In the genomic region with DNA sequence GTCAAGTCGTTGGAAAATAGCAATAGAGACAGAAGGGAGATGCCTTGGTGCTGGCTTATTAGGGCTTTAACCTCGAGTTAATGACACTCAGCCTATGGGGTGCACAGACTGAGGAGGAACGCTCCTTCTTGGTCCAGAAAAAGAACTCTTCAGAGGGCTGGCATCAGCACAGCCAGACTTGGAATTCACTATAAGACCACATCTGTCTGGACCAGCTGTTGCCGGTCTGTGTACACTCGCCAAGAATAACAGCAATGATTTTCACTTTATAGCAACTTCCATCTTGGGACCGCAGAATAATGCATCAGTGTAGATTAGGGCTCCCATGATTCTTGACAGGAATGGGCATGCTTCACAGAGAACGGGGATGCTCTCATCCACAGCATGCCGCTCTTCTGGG, we compare ENCODE assay signal across 20 mouse cellular contexts.
DNase-seq lines count a peak whose midpoint lies in the region; ATAC-seq lines count a peak whose summit lies in the region.
"Had no signal": no experiment of that assay in that cellular context is flagged by ENCODE, and none has a peak within 500 bp of the region (broad histone marks: within the 10 kb centered on the region; RNA-seq: fewer than 3 reads in every experiment).

No protein-coding gene starts in this region.

- H3K4me1 ChIP-seq in kidney, embryonic 16.5 days (ENCODE audit: insufficient read depth, low read length), result 0 out of 2 replicates have a peak, but pooled peaks cover 2% of the 10 kb centered on the region
- H3K4me1 ChIP-seq in lung, embryonic 15.5 days, result peaks cover 6% of the 10 kb centered on the region
- peaks cover 12% of the 10 kb centered on the region; the same call in 1 of the 2 replicates for H3K4me1 ChIP-seq in limb, embryonic 15.5 days
- H3K4me1 ChIP-seq: forebrain, embryonic 12.5 days; liver, embryonic 13.5 days; midbrain, embryonic 13.5 days had no signal

- H3K9ac ChIP-seq in kidney, embryonic 16.5 days (replicated peaks; ENCODE audit: low read length), result no peak overlapping the region
- H3K9ac ChIP-seq in lung, embryonic 15.5 days, result no peak overlapping the region
- no peak overlapping the region for H3K9ac ChIP-seq in limb, embryonic 15.5 days
- H3K9ac ChIP-seq: forebrain, embryonic 12.5 days; heart, embryonic 13.5 days; hindbrain, embryonic 14.5 days; liver, embryonic 13.5 days; midbrain, embryonic 13.5 days had no signal

- ATAC-seq in kidney, embryonic 16.5 days (ENCODE audit: low FRiP score, low TSS enrichment), result peak; percentile 54; the same call in 1 of the 2 replicates
- ATAC-seq in lung, embryonic 15.5 days (ENCODE audit: borderline replicate concordance, extremely low read depth, low FRiP score, low TSS enrichment), result peak; percentile 84
- ATAC-seq in limb, embryonic 15.5 days (ENCODE audit: insufficient number of reproducible peaks, low FRiP score, low TSS enrichment, low read depth), result peak; percentile 76
- ATAC-seq: activated CD4-positive, CD25-positive, alpha-beta regulatory T cell, adult 4 months; midbrain, embryonic 13.5 days had no signal

- no peak overlapping the region for H3K27ac ChIP-seq in kidney, embryonic 16.5 days (ENCODE audit: low read length)
- peak overlapping the region; percentile 47; the same call in 1 of the 2 replicates for H3K27ac ChIP-seq in lung, embryonic 15.5 days
- peak overlapping the region; percentile 11; the same call in 1 of the 2 replicates for H3K27ac ChIP-seq in limb, embryonic 15.5 days
- H3K27ac ChIP-seq: forebrain, embryonic 12.5 days; heart, embryonic 13.5 days; hindbrain, embryonic 14.5 days; liver, embryonic 13.5 days; midbrain, embryonic 13.5 days had no signal

- H3K36me3 ChIP-seq in kidney, embryonic 16.5 days (ENCODE audit: insufficient read depth, low read length), result no peaks in the 10 kb centered on the region
- no peaks in the 10 kb centered on the region for H3K36me3 ChIP-seq in lung, embryonic 15.5 days
- no peaks in the 10 kb centered on the region for H3K36me3 ChIP-seq in limb, embryonic 15.5 days
- H3K36me3 ChIP-seq: forebrain, embryonic 12.5 days; heart, embryonic 13.5 days; liver, embryonic 13.5 days; midbrain, embryonic 13.5 days had no signal

- no peaks in the 10 kb centered on the region for H3K27me3 ChIP-seq in kidney, embryonic 16.5 days (ENCODE audit: insufficient read depth, low read length)
- H3K27me3 ChIP-seq in lung, embryonic 15.5 days, result no peaks in the 10 kb centered on the region
- no peaks in the 10 kb centered on the region for H3K27me3 ChIP-seq in limb, embryonic 15.5 days
- H3K27me3 ChIP-seq: forebrain, embryonic 12.5 days; heart, embryonic 13.5 days; liver, embryonic 13.5 days; midbrain, embryonic 13.5 days had no signal

- 56% methylated on average over 8 of the region's 8 CpGs for WGBS in kidney, embryonic 16.5 days
- WGBS in lung, embryonic 15.5 days, result 47% methylated on average over 8 of the region's 8 CpGs
- WGBS in limb, embryonic 15.5 days, result 33% methylated on average over 8 of the region's 8 CpGs

- no peak for DNase-seq in kidney, postnatal 36 days
- no peak for DNase-seq in lung, adult 18-20 months
- DNase-seq in NIH3T3 (ENCODE audit: low read depth), result peak; percentile 57
- DNase-seq in Muller cell, postnatal 12 days (ENCODE audit: inconsistent ontology term), result no peak
- DNase-seq: adrenal gland, postnatal 14 days; cerebellum, adult 11 months; cerebellum, postnatal 10 days; left cerebral cortex, postnatal 4 days; liver, embryonic 13.5 days; right cerebral cortex, postnatal 14 days; spleen, adult 18-20 months; thymus, postnatal 25 days had no signal

- no peaks in the 10 kb centered on the region for H3K9me3 ChIP-seq in kidney, embryonic 16.5 days (ENCODE audit: low read length)
- H3K9me3 ChIP-seq in lung, embryonic 15.5 days, result no peaks in the 10 kb centered on the region
- H3K9me3 ChIP-seq in limb, embryonic 15.5 days, result no peaks in the 10 kb centered on the region
- H3K9me3 ChIP-seq: forebrain, embryonic 12.5 days; heart, embryonic 13.5 days; liver, embryonic 13.5 days; midbrain, embryonic 13.5 days had no signal

- no peak overlapping the region for H3K4me2 ChIP-seq in kidney, embryonic 16.5 days (replicated peaks; ENCODE audit: low read depth, low read length)
- H3K4me2 ChIP-seq in lung, embryonic 15.5 days, result peak overlapping the region; percentile 8; the same call in 1 of the 2 replicates
- H3K4me2 ChIP-seq in limb, embryonic 15.5 days, result no peak overlapping the region
- H3K4me2 ChIP-seq: forebrain, embryonic 12.5 days; heart, embryonic 13.5 days; hindbrain, embryonic 14.5 days; liver, embryonic 13.5 days; midbrain, embryonic 13.5 days had no signal

- H3K4me3 ChIP-seq in kidney, embryonic 16.5 days (ENCODE audit: low read length), result no peak overlapping the region
- no peak overlapping the region for H3K4me3 ChIP-seq in lung, embryonic 15.5 days
- H3K4me3 ChIP-seq in limb, embryonic 15.5 days, result no peak overlapping the region
- H3K4me3 ChIP-seq: forebrain, embryonic 12.5 days; heart, embryonic 13.5 days; liver, embryonic 13.5 days; midbrain, embryonic 13.5 days had no signal
